22 mouse cellular contexts compared by ENCODE assay signal in the genomic region with DNA sequence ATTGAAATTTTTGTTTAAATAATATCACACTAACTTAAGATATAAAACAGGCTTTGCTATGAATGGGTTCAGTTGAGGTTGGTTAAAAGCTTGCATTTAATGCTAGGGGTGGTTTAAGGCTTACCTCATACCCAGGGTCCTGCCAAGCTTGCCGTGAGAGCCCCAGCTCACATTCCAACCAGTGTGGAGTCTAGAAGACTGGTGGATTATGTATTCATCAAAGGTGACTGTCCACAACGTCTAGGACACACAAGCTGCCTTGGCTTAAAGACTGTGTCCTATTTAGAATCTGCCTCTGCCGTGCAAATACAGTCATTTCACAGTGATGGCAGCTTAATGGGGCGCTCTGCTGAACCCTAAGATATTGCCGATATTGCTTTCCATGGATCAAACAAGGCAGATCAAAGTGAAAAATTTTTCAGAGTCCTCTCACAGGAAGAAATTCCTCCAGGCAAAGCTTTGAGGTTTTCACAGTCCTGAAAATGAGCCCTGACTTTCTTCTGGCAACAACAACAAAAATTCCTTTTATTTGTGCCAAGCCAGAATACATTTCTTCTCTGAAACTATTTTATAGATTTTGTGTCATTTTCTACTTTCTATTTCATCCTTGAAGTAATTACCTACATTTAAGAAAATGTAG.
DNase-seq lines count a peak whose midpoint lies in the region; ATAC-seq and TF ChIP-seq lines count a peak whose summit lies in the region.
"Had no signal": no experiment of that assay in that cellular context is flagged by ENCODE, and none has a peak within 500 bp of the region (broad histone marks: within the 10 kb centered on the region; RNA-seq: fewer than 3 reads in every experiment).

No protein-coding gene starts in this region.

- H3K27ac ChIP-seq in embryonic facial prominence, embryonic 14.5 days (replicated peaks; ENCODE audit: low read depth, low read length): no peak overlapping the region
- no peak overlapping the region for H3K27ac ChIP-seq in embryonic facial prominence, embryonic 10.5 days (replicated peaks)
- H3K27ac ChIP-seq in midbrain, embryonic 14.5 days (replicated peaks; ENCODE audit: low read depth, low read length): no peak overlapping the region
- H3K27ac ChIP-seq in midbrain, embryonic 16.5 days (ENCODE audit: low read length): no peak overlapping the region
- H3K27ac ChIP-seq in limb, embryonic 13.5 days: peak overlapping the region; percentile 53; the same call in 1 of the 2 replicates
- H3K27ac ChIP-seq in hindbrain, postnatal 0 days: no peak overlapping the region
- H3K27ac ChIP-seq: forebrain, embryonic 12.5 days; forebrain, embryonic 15.5 days; hindbrain, embryonic 12.5 days; hindbrain, embryonic 15.5 days had no signal

- H3K36me3 ChIP-seq in embryonic facial prominence, embryonic 14.5 days (ENCODE audit: control insufficient read depth, insufficient read depth, low read length): no peaks in the 10 kb centered on the region
- no peaks in the 10 kb centered on the region for H3K36me3 ChIP-seq in embryonic facial prominence, embryonic 10.5 days (replicated peaks)
- H3K36me3 ChIP-seq in midbrain, embryonic 14.5 days (ENCODE audit: control insufficient read depth, insufficient read depth, low read length): no peaks in the 10 kb centered on the region
- no peaks in the 10 kb centered on the region for H3K36me3 ChIP-seq in midbrain, embryonic 16.5 days (ENCODE audit: control insufficient read depth, insufficient read depth, low read length)
- no peaks in the 10 kb centered on the region for H3K36me3 ChIP-seq in limb, embryonic 13.5 days
- H3K36me3 ChIP-seq in hindbrain, postnatal 0 days (ENCODE audit: insufficient read depth, low read length): no peaks in the 10 kb centered on the region
- H3K36me3 ChIP-seq: embryonic facial prominence, embryonic 13.5 days; forebrain, embryonic 12.5 days; forebrain, embryonic 15.5 days; hindbrain, embryonic 12.5 days; hindbrain, embryonic 15.5 days had no signal

- WGBS in embryonic facial prominence, embryonic 14.5 days: 37% methylated on average over 5 of the region's 5 CpGs
- 73% methylated on average over 5 of the region's 5 CpGs for WGBS in embryonic facial prominence, embryonic 10.5 days
- WGBS in midbrain, embryonic 14.5 days: 62% methylated on average over 5 of the region's 5 CpGs
- WGBS in midbrain, embryonic 16.5 days: 63% methylated on average over 5 of the region's 5 CpGs
- WGBS in limb, embryonic 13.5 days: 46% methylated on average over 5 of the region's 5 CpGs
- 64% methylated on average over 5 of the region's 5 CpGs for whole genome bisulfite sequencing in hindbrain, postnatal 0 days

- H3K4me2 ChIP-seq in embryonic facial prominence, embryonic 14.5 days (ENCODE audit: low read depth, low read length): no peak overlapping the region
- H3K4me2 ChIP-seq in midbrain, embryonic 14.5 days (ENCODE audit: low read length): no peak overlapping the region
- H3K4me2 ChIP-seq in midbrain, embryonic 16.5 days (ENCODE audit: low read length): no peak overlapping the region
- H3K4me2 ChIP-seq in limb, embryonic 13.5 days (replicated peaks): no peak overlapping the region
- no peak overlapping the region for H3K4me2 ChIP-seq in hindbrain, postnatal 0 days (ENCODE audit: low read depth, low read length)
- H3K4me2 ChIP-seq: embryonic facial prominence, embryonic 13.5 days; forebrain, embryonic 12.5 days; forebrain, embryonic 15.5 days; heart, embryonic 11.5 days; hindbrain, embryonic 12.5 days; hindbrain, embryonic 15.5 days had no signal

- no peak for ATAC-seq in embryonic facial prominence, embryonic 14.5 days (ENCODE audit: low read depth)
- no peak for ATAC-seq in midbrain, embryonic 14.5 days (ENCODE audit: low FRiP score, low TSS enrichment)
- ATAC-seq in midbrain, embryonic 16.5 days: no peak
- ATAC-seq in limb, embryonic 13.5 days (ENCODE audit: low FRiP score, low read depth): no peak
- ATAC-seq in hindbrain, postnatal 0 days: no peak
- ATAC-seq: activated CD4-positive, CD25-positive, alpha-beta regulatory T cell, adult 4 months; forebrain, embryonic 15.5 days had no signal

- H3K27me3 ChIP-seq in embryonic facial prominence, embryonic 14.5 days (replicated peaks; ENCODE audit: control insufficient read depth, insufficient read depth, low read length): no peaks in the 10 kb centered on the region
- H3K27me3 ChIP-seq in embryonic facial prominence, embryonic 10.5 days (replicated peaks; ENCODE audit: low read depth, poor library complexity, severe bottlenecking): no peaks in the 10 kb centered on the region
- H3K27me3 ChIP-seq in midbrain, embryonic 14.5 days (ENCODE audit: control insufficient read depth, insufficient read depth, low read length): no peaks in the 10 kb centered on the region
- no peaks in the 10 kb centered on the region for H3K27me3 ChIP-seq in midbrain, embryonic 16.5 days (ENCODE audit: control insufficient read depth, insufficient read depth, low read depth, low read length)
- H3K27me3 ChIP-seq in limb, embryonic 13.5 days: no peaks in the 10 kb centered on the region
- H3K27me3 ChIP-seq in hindbrain, postnatal 0 days (ENCODE audit: insufficient read depth, low read length): no peaks in the 10 kb centered on the region
- H3K27me3 ChIP-seq: embryonic facial prominence, embryonic 13.5 days; forebrain, embryonic 15.5 days; hindbrain, embryonic 15.5 days had no signal

- peak; percentile 67 for DNase-seq in embryonic facial prominence, embryonic 14.5 days (ENCODE audit: low spot score)
- DNase-seq in embryonic facial prominence, embryonic 10.5 days (ENCODE audit: low spot score): no peak
- DNase-seq in midbrain, embryonic 14.5 days: peak; percentile 63
- DNase-seq in brain, embryonic 14.5 days (ENCODE audit: low read depth): peak; percentile 22
- no peak for DNase-seq in urinary bladder, adult 2 months (ENCODE audit: low spot score)
- no peak for DNase-seq in hindbrain, postnatal 0 days (ENCODE audit: low spot score)
- DNase-seq: adrenal gland, adult 8-10 months; adrenal gland, postnatal 25 days; cerebellum, adult 11 months; cerebellum, adult 2 months; cerebellum, adult 9-11 months; cerebellum, postnatal 25 days; gastrocnemius, postnatal 25 days had no signal

- H3K9ac ChIP-seq in embryonic facial prominence, embryonic 14.5 days (ENCODE audit: low read depth, low read length): no peak overlapping the region
- H3K9ac ChIP-seq in midbrain, embryonic 14.5 days (replicated peaks; ENCODE audit: low read length): no peak overlapping the region
- H3K9ac ChIP-seq in midbrain, embryonic 16.5 days (ENCODE audit: low read depth, low read length): no peak overlapping the region
- no peak overlapping the region for H3K9ac ChIP-seq in limb, embryonic 13.5 days
- no peak overlapping the region for H3K9ac ChIP-seq in hindbrain, postnatal 0 days (replicated peaks; ENCODE audit: low read length)
- H3K9ac ChIP-seq: embryonic facial prominence, embryonic 13.5 days; forebrain, embryonic 12.5 days; forebrain, embryonic 15.5 days; hindbrain, embryonic 12.5 days; hindbrain, embryonic 15.5 days had no signal

- H3K9me3 ChIP-seq in embryonic facial prominence, embryonic 14.5 days (ENCODE audit: control insufficient read depth, low read length): no peaks in the 10 kb centered on the region
- no peaks in the 10 kb centered on the region for H3K9me3 ChIP-seq in embryonic facial prominence, embryonic 10.5 days
- H3K9me3 ChIP-seq in midbrain, embryonic 14.5 days (ENCODE audit: control insufficient read depth, low read length): peaks cover 3% of the 10 kb centered on the region; the same call in 1 of the 2 replicates
- H3K9me3 ChIP-seq in midbrain, embryonic 16.5 days (replicated peaks; ENCODE audit: control insufficient read depth, low read length, poor library complexity, severe bottlenecking): no peaks in the 10 kb centered on the region
- H3K9me3 ChIP-seq in limb, embryonic 13.5 days: 0 out of 2 replicates have a peak, but pooled peaks cover 2% of the 10 kb centered on the region
- no peaks in the 10 kb centered on the region for H3K9me3 ChIP-seq in hindbrain, postnatal 0 days (ENCODE audit: low read length)
- H3K9me3 ChIP-seq: embryonic facial prominence, embryonic 13.5 days; forebrain, embryonic 12.5 days; forebrain, embryonic 15.5 days; hindbrain, embryonic 12.5 days; hindbrain, embryonic 15.5 days had no signal

- H3K4me3 ChIP-seq in embryonic facial prominence, embryonic 14.5 days (ENCODE audit: low read depth, low read length): no peak overlapping the region
- H3K4me3 ChIP-seq in embryonic facial prominence, embryonic 10.5 days: no peak overlapping the region
- H3K4me3 ChIP-seq in midbrain, embryonic 14.5 days (replicated peaks; ENCODE audit: low read depth, low read length): no peak overlapping the region
- H3K4me3 ChIP-seq in midbrain, embryonic 16.5 days (ENCODE audit: low read depth, low read length): no peak overlapping the region
- no peak overlapping the region for H3K4me3 ChIP-seq in limb, embryonic 13.5 days
- H3K4me3 ChIP-seq in hindbrain, postnatal 0 days (ENCODE audit: low read length): no peak overlapping the region
- H3K4me3 ChIP-seq: embryonic facial prominence, embryonic 13.5 days; forebrain, embryonic 12.5 days; forebrain, embryonic 15.5 days; hindbrain, embryonic 12.5 days; hindbrain, embryonic 15.5 days had no signal

- H3K4me1 ChIP-seq in embryonic facial prominence, embryonic 14.5 days (ENCODE audit: control insufficient read depth, insufficient read depth, low read length): peaks cover 7% of the 10 kb centered on the region
- peaks cover 10% of the 10 kb centered on the region for H3K4me1 ChIP-seq in embryonic facial prominence, embryonic 10.5 days
- no peaks in the 10 kb centered on the region for H3K4me1 ChIP-seq in midbrain, embryonic 14.5 days (ENCODE audit: control insufficient read depth, insufficient read depth, low read length)
- H3K4me1 ChIP-seq in midbrain, embryonic 16.5 days (ENCODE audit: control insufficient read depth, insufficient read depth, low read length): no peaks in the 10 kb centered on the region
- peaks cover 12% of the 10 kb centered on the region for H3K4me1 ChIP-seq in limb, embryonic 13.5 days
- H3K4me1 ChIP-seq in hindbrain, postnatal 0 days (ENCODE audit: insufficient read depth, low read length): no peaks in the 10 kb centered on the region
- H3K4me1 ChIP-seq: forebrain, embryonic 12.5 days; forebrain, embryonic 15.5 days; hindbrain, embryonic 12.5 days; hindbrain, embryonic 15.5 days had no signal

- TF ChIP-seq POLR2A in brain, embryonic 14.5 days (IDR thresholded peaks at IDR 0.05; ENCODE audit: borderline replicate concordance, extremely low read depth, insufficient read depth, insufficient read length, poor library complexity, severe bottlenecking): no peak

- no peak for TF ChIP-seq CTCF in brain, embryonic 14.5 days (IDR thresholded peaks at IDR 0.05; ENCODE audit: borderline replicate concordance, extremely low read depth, insufficient read depth, insufficient read length)
- no peak for TF ChIP-seq CTCF in hindbrain, postnatal 0 days (IDR thresholded peaks at IDR 0.05; ENCODE audit: low read depth)

Comparison
In these comparisons a context has a peak if more than half of its experiments do, and no peak if none do; other contexts are left out.
1. DNase-seq: peak in embryonic facial prominence, embryonic 14.5 days (single experiment), midbrain, embryonic 14.5 days (single experiment) and brain, embryonic 14.5 days (single experiment); none in embryonic facial prominence, embryonic 10.5 days (single experiment), urinary bladder, adult 2 months (single experiment) and hindbrain, postnatal 0 days (single experiment).